Mouse (Mus musculus) hindbrain, postnatal 0 days (tissue): ENCODE data around the gene Dnaaf2. TPM values are rescaled to one million over a fixed set of nuclear protein-coding genes. Genes with fewer than 3 reads are reported as not detected.
A peak's percentile ranks its signal among the peaks of the same experiment; 100 is the strongest.
"Not testable (repeated sequence)": the region's sequence is repeated elsewhere in the genome, so short reads cannot be mapped to it uniquely, and the experiment has no call there.

ENCODE experiments used
- ATAC-seq: fragments of 200-750 bp; cut with Nextera tagmentation; 2 replicates; pipeline ENCODE4 v1.8.0; 2017; ENCODE audit warnings: mild to moderate bottlenecking, moderate TSS enrichment, moderate library complexity
- DNase-seq: peaks from one replicate; pipeline ENCODE4 v3.0.0-alpha.2; 2015; ENCODE audit warnings: low spot score
- H3K27ac ChIP-seq: fragments of 300-500 bp; sonication (generic); 2 replicates; pipeline ENCODE4 v1.5.1; 2014; ENCODE audit warnings: mild to moderate bottlenecking
- H3K27me3 ChIP-seq: fragments of 300-500 bp; sonication (generic); 2 replicates; pipeline ENCODE4 v1.6.1; 2014; ENCODE audit warnings: low read length, mixed read lengths; ENCODE audit not compliant: insufficient read depth
- H3K36me3 ChIP-seq: fragments of 300-500 bp; sonication (generic); 2 replicates; pipeline ENCODE4 v1.6.1; 2014; ENCODE audit warnings: low read length, mixed read lengths; ENCODE audit not compliant: insufficient read depth
- H3K4me1 ChIP-seq: fragments of 300-500 bp; sonication (generic); 2 replicates; pipeline ENCODE4 v1.6.1; 2014; ENCODE audit warnings: antibody characterized with exemption, low read length, mixed read lengths; ENCODE audit not compliant: insufficient read depth
- H3K4me2 ChIP-seq: fragments of 300-500 bp; sonication (generic); 2 replicates; pipeline ENCODE4 v1.6.1; 2014; ENCODE audit warnings: low read depth, mild to moderate bottlenecking, low read length, moderate library complexity, mixed read lengths
- H3K4me3 ChIP-seq: fragments of 300-500 bp; sonication (generic); 2 replicates; pipeline ENCODE4 v1.5.1; 2014; ENCODE audit warnings: low read length
- H3K9ac ChIP-seq: fragments of 300-500 bp; sonication (generic); replicated peaks from 2 replicates; pipeline ENCODE4 v1.6.1; 2014; ENCODE audit warnings: mild to moderate bottlenecking, low read length, moderate library complexity, mixed read lengths
- H3K9me3 ChIP-seq: fragments of 300-500 bp; sonication (generic); 2 replicates; pipeline ENCODE4 v1.6.1; 2016; ENCODE audit warnings: low read length, mixed read lengths
- CTCF ChIP-seq: IDR thresholded peaks from 2 replicates; pipeline ENCODE4 v1.5.1; 2016; ENCODE audit warnings: antibody characterized with exemption, control low read depth, low read depth
- WGBS: fragments of 180-500 bp; shearing (Covaris S2); extraction: QIAGEN DNeasy Blood & Tissue Kit; methylation state at CpG from one replicate; pipeline ENCODE4 v1.1.7; 2014; 5-methylcytosine and 5-hydroxymethylcytosine counted together
- polyA plus RNA-seq: library from polyadenylated mRNA; unstranded; fragments of >200 nt; fragmentation: Nextera tagmentation; extraction: Ambion mirVana; gene quantifications from 2 replicates; pipeline ENCODE4 v1.2.1, GENCODE M21; 2015
- total RNA-seq: library from RNA; depleted of rRNA; stranded (reverse); fragments of >200 nt; gene quantifications from 2 replicates; pipeline ENCODE4 v1.2.3, GENCODE M21; 2014

The Dnaaf2 gene
- total and polyA plus RNA-seq, 2 experiments from 2014 or later, result 5.2 to 7.7 TPM

GRCm38 (mm10) chr12:69179371-69179770 is 18.9 kb downstream of the Dnaaf2 start:
- DNase-seq (no peak), ATAC-seq (no peak)
- H3K4me1 ChIP-seq, result no peaks in the 10 kb centered on the region
- no peak overlapping the region for H3K9ac ChIP-seq
- TF ChIP-seq CTCF, result no peak
- H3K9me3 ChIP-seq, result no peaks in the 10 kb centered on the region
- H3K36me3 ChIP-seq, result no peaks in the 10 kb centered on the region
- H3K4me3 ChIP-seq, result no peak overlapping the region
- no peak overlapping the region for H3K4me2 ChIP-seq
- 64% methylated on average over 12 of the region's 12 CpGs for WGBS
- H3K27ac ChIP-seq, result no peak overlapping the region
- H3K27me3 ChIP-seq, result no peaks in the 10 kb centered on the region

GRCm38 (mm10) chr12:69177526-69177925 is 20.7 kb downstream of the Dnaaf2 start:
- no peak overlapping the region for H3K9ac ChIP-seq
- H3K27me3 ChIP-seq, result no peaks in the 10 kb centered on the region
- H3K9me3 ChIP-seq, result no peaks in the 10 kb centered on the region
- ATAC-seq (no peak), DNase-seq (no peak)
- no peak for TF ChIP-seq CTCF
- H3K4me2 ChIP-seq, result no peak overlapping the region
- no peak overlapping the region for H3K4me3 ChIP-seq
- no peak overlapping the region for H3K27ac ChIP-seq
- WGBS, result 80% methylated on average over 3 of the region's 3 CpGs
- H3K36me3 ChIP-seq, result no peaks in the 10 kb centered on the region
- no peaks in the 10 kb centered on the region for H3K4me1 ChIP-seq

GRCm38 (mm10) chr12:69175975-69176374 is 22.3 kb downstream of the Dnaaf2 start:
- ATAC-seq (no peak), DNase-seq (no peak)
- no peak for TF ChIP-seq CTCF
- Histone ChIP-seq H3K4me1 (no peaks in the 10 kb centered on the region), H3K36me3 (no peaks in the 10 kb centered on the region), H3K27ac (no peak overlapping the region), H3K4me3 (no peak overlapping the region), H3K4me2 (no peak overlapping the region), H3K9me3 (no peaks in the 10 kb centered on the region), H3K27me3 (no peaks in the 10 kb centered on the region), H3K9ac (no peak overlapping the region)
- 90% methylated on average over 3 of the region's 3 CpGs for WGBS

GRCm38 (mm10) chr12:69171307-69171706 is 26.9 kb downstream of the Dnaaf2 start:
- peaks cover 8% of the 10 kb centered on the region; the same call in 1 of the 2 replicates for H3K4me1 ChIP-seq
- H3K9ac ChIP-seq, result no peak overlapping the region
- ATAC-seq, result no peak
- WGBS, result 86% methylated on average over 2 of the region's 2 CpGs
- H3K4me3 ChIP-seq, result no peak overlapping the region
- no peaks in the 10 kb centered on the region for H3K9me3 ChIP-seq
- no peaks in the 10 kb centered on the region for H3K27me3 ChIP-seq
- no peak for DNase-seq
- no peak overlapping the region for H3K4me2 ChIP-seq
- no peak for TF ChIP-seq CTCF
- no peak overlapping the region for H3K27ac ChIP-seq
- H3K36me3 ChIP-seq, result no peaks in the 10 kb centered on the region

GRCm38 (mm10) chr12:69168461-69169106 is 29.6 kb downstream of the Dnaaf2 start, which contains the start of gene Lrr1:
Gene Lrr1, plus strand, starts transcription at chr12:69168814.
- no peak for TF ChIP-seq CTCF
- Histone ChIP-seq H3K9ac (peak within 1 kb of the TSS; percentile 64), H3K4me1 (peaks cover 8% of the 10 kb centered on the region; the same call in 1 of the 2 replicates), H3K27ac (peak within 1 kb of the TSS; percentile 65), H3K36me3 (no peaks in the 10 kb centered on the region), H3K27me3 (no peaks in the 10 kb centered on the region), H3K9me3 (no peaks in the 10 kb centered on the region), H3K4me2 (peak within 1 kb of the TSS; percentile 99), H3K4me3 (peak within 1 kb of the TSS; percentile 72)
- ATAC-seq, result peak; percentile 95
- peak; percentile 89 for DNase-seq
- under 1% methylated on average over 40 of the region's 40 CpGs for WGBS

- ATAC-seq (peak; percentile 71), DNase-seq (no peak)
- Histone ChIP-seq H3K4me3 (peak overlapping the region; percentile 72), H3K36me3 (no peaks in the 10 kb centered on the region), H3K9ac (peak overlapping the region; percentile 64), H3K4me1 (peaks cover 8% of the 10 kb centered on the region; the same call in 1 of the 2 replicates), H3K9me3 (no peaks in the 10 kb centered on the region), H3K27me3 (no peaks in the 10 kb centered on the region), H3K4me2 (peak overlapping the region; percentile 99), H3K27ac (peak overlapping the region; percentile 65)
- no peak for TF ChIP-seq CTCF
- 9% methylated on average over 18 of the region's 18 CpGs for WGBS
Observed at GRCm38 (mm10) chr12:69167656-69168460, 30.4 kb downstream of the Dnaaf2 start.

GRCm38 (mm10) chr12:69166861-69167581 is 31.2 kb downstream of the Dnaaf2 start:
- ATAC-seq, H3K4me3 ChIP-seq: not testable (repeated sequence)

More at GRCm38 (mm10) chr12:69166861-69167581, 31.2 kb downstream of the Dnaaf2 start:
- WGBS, result 74% methylated on average over 8 of the region's 8 CpGs
- H3K27me3 ChIP-seq, H3K4me2 ChIP-seq, H3K4me1 ChIP-seq, H3K27ac ChIP-seq, H3K36me3 ChIP-seq, DNase-seq, H3K9me3 ChIP-seq, H3K9ac ChIP-seq: not testable (repeated sequence)
